Mouse (Mus musculus): ENCODE results near the gene Fndc3b. TPM values are rescaled to one million over a fixed set of nuclear protein-coding genes. Genes with fewer than 3 reads are reported as not detected.

Gene Fndc3b
- polyA plus RNA-seq, 1 experiment from 2014 or later = 4.7 TPM

DNA sequence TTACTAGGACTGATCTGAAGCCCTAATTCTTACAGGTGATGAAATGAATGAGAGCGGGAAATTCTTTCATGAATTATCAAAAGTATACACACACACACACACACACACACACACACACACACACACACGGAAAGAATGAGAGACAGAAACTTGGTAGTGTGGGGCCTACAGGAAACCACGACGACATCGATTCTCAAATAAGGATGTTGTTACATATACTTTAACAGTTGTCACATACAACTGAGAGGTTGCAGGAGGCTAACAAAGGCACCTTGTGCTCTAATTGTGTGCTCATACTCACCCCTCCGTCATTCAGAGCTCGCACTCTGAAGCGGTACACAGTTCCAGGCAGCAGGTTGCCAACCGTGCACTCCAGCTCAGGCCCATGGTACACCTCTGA is 252.7 kb downstream of the Fndc3b start:
- DNase-seq (no peak), ATAC-seq (ENCODE audit: low read depth) (no peak)
- Histone ChIP-seq H3K36me3 (peaks cover 70% of the 10 kb centered on the region), H3K27ac (no peak overlapping the region), H3K4me1 (replicated peaks) (no peaks in the 10 kb centered on the region), H3K9me3 (replicated peaks) (no peaks in the 10 kb centered on the region), H3K27me3 (no peaks in the 10 kb centered on the region), H3K9ac (no peak overlapping the region), H3K4me3 (replicated peaks) (no peak overlapping the region), H3K4me2 (no peak overlapping the region)
- 65% methylated on average over 9 of the region's 9 CpGs for WGBS (ENCODE audit: insufficient replicate concordance)

DNA sequence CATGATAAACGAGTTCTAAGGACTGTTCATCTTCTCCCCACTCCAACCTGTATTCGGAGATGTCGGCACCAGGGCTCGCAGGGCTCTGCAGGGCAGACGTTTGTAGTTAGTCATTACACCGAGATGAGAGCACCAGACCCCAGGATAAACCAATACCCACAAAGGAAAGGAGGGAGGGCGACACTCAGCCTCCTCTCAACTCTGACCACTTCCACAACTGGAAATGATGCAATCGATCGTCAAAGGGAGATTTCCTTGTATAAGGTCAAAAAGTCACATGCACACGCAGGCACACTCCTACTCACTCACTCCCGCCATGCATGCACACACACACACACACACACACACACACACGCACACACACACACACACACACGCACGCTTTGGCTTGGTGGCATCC is 254.6 kb downstream of the Fndc3b start:
- DNase-seq (no peak), ATAC-seq (ENCODE audit: low read depth) (no peak)
- WGBS (ENCODE audit: insufficient replicate concordance) = 57% methylated on average over 14 of the region's 14 CpGs
- Histone ChIP-seq H3K4me3 (replicated peaks) (no peak overlapping the region), H3K4me2 (no peak overlapping the region), H3K36me3 (peaks cover 62% of the 10 kb centered on the region), H3K9me3 (replicated peaks) (no peaks in the 10 kb centered on the region), H3K4me1 (replicated peaks) (no peaks in the 10 kb centered on the region), H3K9ac (no peak overlapping the region), H3K27me3 (no peaks in the 10 kb centered on the region), H3K27ac (no peak overlapping the region)

DNA sequence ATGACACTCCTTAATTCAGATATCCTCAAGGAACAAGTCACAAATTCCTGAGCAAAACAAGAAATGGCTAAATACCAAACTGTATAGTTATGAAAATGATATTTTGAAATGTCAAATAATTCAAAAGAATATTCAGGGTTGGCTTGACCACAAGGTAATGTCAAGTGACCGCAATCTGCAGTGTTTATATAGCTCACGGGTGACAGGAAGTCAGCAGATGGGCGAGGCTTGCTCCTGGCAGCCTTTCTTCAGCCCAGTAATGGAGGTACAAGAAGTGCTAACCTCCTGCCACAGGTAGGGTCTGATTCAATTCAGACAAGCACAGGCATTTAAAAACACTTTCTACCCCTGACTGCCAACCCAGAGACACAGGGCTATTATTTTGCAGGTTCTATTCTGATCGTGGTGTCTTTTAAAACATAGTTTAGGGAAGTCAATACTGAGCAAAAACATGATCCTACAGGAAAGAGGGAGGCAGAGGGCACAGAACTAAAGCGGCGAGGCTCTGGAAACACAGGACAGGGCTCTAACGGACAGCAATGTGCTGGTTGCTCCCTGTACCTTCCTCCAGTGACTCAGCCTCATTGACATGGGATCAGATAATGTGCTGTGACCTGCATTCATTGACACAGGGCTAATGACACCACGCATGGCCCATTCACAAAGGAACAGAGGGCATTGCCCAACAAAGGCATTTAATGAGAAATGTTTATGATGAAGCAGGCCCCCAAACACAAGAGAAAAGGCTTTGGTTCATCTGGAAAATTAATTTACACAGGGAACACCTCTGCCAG is 256.5 kb downstream of the Fndc3b start:
- H3K4me3 ChIP-seq (replicated peaks) = no peak overlapping the region
- no peaks in the 10 kb centered on the region for H3K9me3 ChIP-seq (replicated peaks)
- H3K27ac ChIP-seq = no peak overlapping the region
- no peak overlapping the region for H3K4me2 ChIP-seq
- no peak overlapping the region for H3K9ac ChIP-seq
- no peak for DNase-seq
- WGBS (ENCODE audit: insufficient replicate concordance) = 58% methylated on average over 8 of the region's 8 CpGs
- no peak for ATAC-seq (ENCODE audit: low read depth)
- H3K4me1 ChIP-seq (replicated peaks) = no peaks in the 10 kb centered on the region
- peaks cover 59% of the 10 kb centered on the region for H3K36me3 ChIP-seq
- no peaks in the 10 kb centered on the region for H3K27me3 ChIP-seq

DNA sequence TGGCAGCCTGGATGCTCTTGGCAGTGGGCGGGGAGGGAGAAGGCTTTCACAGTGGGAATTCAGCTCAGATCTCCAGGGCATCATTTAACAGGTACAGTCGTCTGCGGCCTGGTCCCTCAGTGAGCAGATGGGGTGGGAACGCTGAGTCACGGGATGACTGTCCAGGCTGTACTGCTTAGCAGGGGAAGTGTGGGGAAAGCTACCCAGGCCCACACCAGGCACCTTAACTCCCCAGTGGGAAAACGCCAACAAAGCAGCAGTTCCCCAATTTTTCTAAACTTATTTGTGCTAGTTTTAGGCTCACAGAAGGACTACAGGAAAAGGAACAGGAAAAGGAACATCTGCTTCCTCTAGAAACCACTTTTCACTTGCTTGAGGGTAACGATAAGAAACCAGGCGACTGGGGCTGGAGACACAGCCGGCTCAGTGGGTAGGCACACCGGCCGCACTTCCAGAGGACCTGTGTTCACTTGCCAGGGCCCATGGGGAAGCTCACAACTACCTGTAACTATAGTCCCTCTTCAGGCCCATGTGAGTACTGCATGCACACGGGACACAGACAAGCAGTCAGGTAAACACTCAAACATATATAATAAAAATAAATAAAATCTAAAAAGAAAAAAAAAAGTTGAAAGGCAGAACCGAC is 257.5 kb downstream of the Fndc3b start:
- DNase-seq (no peak), ATAC-seq (ENCODE audit: low read depth) (no peak)
- Histone ChIP-seq H3K9me3 (replicated peaks) (no peaks in the 10 kb centered on the region), H3K36me3 (peaks cover 51% of the 10 kb centered on the region), H3K27ac (no peak overlapping the region), H3K4me2 (no peak overlapping the region), H3K4me3 (replicated peaks) (no peak overlapping the region), H3K27me3 (no peaks in the 10 kb centered on the region), H3K9ac (no peak overlapping the region), H3K4me1 (replicated peaks) (no peaks in the 10 kb centered on the region)
- 28% methylated on average over 13 of the region's 13 CpGs for WGBS (ENCODE audit: insufficient replicate concordance)

DNA sequence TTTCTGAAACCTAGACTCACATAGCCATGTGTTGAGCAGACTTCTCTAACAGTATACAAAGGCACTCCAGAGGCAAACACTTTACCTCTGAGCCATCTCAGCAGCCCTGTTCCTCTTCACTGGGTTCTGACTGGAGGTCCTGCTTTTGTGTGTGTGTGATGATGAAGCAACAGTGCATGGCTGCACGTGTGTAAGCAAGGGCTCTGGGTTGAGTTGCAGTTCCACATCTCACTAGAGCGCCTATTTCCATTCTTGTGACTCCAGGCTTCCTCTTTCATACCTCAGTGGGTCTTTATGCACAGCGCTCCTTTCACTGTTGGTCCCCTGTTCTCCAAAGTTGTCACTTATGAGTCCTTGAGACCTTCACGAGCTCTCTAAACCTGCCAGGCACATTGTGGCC is 261.7 kb downstream of the Fndc3b start:
- no peak overlapping the region for H3K9ac ChIP-seq
- no peak overlapping the region for H3K27ac ChIP-seq
- no peak overlapping the region for H3K4me2 ChIP-seq
- no peaks in the 10 kb centered on the region for H3K9me3 ChIP-seq (replicated peaks)
- no peak overlapping the region for H3K4me3 ChIP-seq (replicated peaks)
- no peaks in the 10 kb centered on the region for H3K27me3 ChIP-seq
- H3K36me3 ChIP-seq = peaks cover 21% of the 10 kb centered on the region
- no peak for DNase-seq
- no peak for ATAC-seq (ENCODE audit: low read depth)
- H3K4me1 ChIP-seq (replicated peaks) = no peaks in the 10 kb centered on the region
- WGBS (ENCODE audit: insufficient replicate concordance) = 61% methylated on average over 4 of the region's 4 CpGs

DNA sequence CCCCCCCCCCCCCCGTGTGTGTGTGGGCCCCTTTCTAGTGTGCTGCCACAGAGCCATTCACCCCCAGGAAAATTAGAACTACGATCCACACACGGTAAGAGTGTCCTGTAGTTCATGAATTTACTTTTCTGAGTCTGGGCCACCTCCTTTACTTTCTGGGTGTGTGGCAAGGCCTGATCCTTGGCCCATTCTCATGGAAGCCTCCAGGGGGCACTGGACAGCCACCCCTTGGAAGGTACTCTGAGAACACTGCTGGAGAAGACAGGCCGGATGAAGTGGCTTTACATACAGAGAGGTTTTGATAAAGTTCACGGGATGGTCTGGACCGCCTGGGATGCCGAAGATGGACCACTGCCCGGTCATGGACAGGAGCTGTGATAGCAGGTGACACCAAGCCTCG is 262.7 kb downstream of the Fndc3b start:
- ATAC-seq (ENCODE audit: low read depth) (no peak), DNase-seq (no peak)
- Histone ChIP-seq H3K4me3 (replicated peaks) (no peak overlapping the region), H3K36me3 (peaks cover 14% of the 10 kb centered on the region), H3K27ac (no peak overlapping the region), H3K4me1 (replicated peaks) (no peaks in the 10 kb centered on the region), H3K9me3 (replicated peaks) (no peaks in the 10 kb centered on the region), H3K27me3 (no peaks in the 10 kb centered on the region), H3K4me2 (no peak overlapping the region), H3K9ac (no peak overlapping the region)
- 77% methylated on average over 8 of the region's 9 CpGs for WGBS (ENCODE audit: insufficient replicate concordance)

DNA sequence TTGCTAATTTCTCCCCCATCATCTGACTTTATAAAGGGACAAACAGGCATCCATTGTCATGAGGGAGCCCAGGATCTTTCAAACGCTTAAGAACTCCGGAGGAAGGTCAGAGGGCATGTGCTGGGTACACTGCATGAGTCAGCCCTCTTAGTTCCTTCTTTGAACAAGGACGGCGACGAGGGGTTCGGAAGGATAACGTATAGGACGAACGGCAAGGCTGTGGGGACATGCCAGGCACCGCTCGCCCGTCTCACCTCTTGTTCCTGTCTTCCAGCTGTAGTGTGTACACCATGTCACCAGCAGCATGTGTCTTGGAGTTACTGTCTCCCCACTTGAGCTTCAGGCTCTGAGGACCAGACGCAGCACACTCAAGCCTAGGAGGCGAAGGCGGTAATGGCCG is 271.4 kb downstream of the Fndc3b start:
- 47% methylated on average over 16 of the region's 16 CpGs for WGBS (ENCODE audit: insufficient replicate concordance)
- no peak overlapping the region for H3K4me3 ChIP-seq (replicated peaks)
- ATAC-seq (ENCODE audit: low read depth) (no peak), DNase-seq (no peak)
- no peaks in the 10 kb centered on the region for H3K4me1 ChIP-seq (replicated peaks)
- no peaks in the 10 kb centered on the region for H3K27me3 ChIP-seq
- H3K27ac ChIP-seq = no peak overlapping the region
- no peak overlapping the region for H3K4me2 ChIP-seq
- peaks cover 9% of the 10 kb centered on the region; the same call in 1 of the 2 replicates for H3K36me3 ChIP-seq
- no peaks in the 10 kb centered on the region for H3K9me3 ChIP-seq (replicated peaks)
- no peak overlapping the region for H3K9ac ChIP-seq

DNA sequence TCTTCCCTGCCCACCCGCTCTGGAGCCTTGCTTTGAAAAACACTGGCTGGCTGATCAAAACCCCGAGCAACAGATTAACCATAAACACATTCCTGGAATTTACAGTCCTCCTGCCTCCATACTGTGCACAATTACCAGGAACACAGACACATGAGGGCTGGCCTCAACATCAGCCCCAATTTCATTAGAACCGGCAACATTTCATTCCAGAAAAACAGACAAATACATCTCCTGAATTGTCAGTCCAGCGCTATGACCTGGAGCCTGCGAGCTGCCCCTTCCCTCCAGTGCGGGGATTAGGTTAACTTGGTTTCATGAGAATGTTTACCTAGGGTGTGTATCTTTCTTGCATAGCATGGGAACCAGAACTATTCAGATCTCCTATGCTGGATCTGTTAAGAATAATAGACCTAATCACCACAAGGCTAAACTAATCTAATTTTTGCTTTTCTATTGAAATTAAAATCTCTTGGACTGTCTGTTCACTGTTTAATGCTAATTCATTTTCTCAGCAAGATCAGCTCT is 275.9 kb downstream of the Fndc3b start:
- H3K4me3 ChIP-seq (replicated peaks) = no peak overlapping the region
- H3K9me3 ChIP-seq (replicated peaks) = no peaks in the 10 kb centered on the region
- no peak overlapping the region for H3K27ac ChIP-seq
- 73% methylated on average over 6 of the region's 6 CpGs for WGBS (ENCODE audit: insufficient replicate concordance)
- no peak for ATAC-seq (ENCODE audit: low read depth)
- H3K27me3 ChIP-seq = no peaks in the 10 kb centered on the region
- no peak overlapping the region for H3K4me2 ChIP-seq
- no peak overlapping the region for H3K9ac ChIP-seq
- H3K36me3 ChIP-seq = peaks cover 9% of the 10 kb centered on the region; the same call in 1 of the 2 replicates
- H3K4me1 ChIP-seq (replicated peaks) = no peaks in the 10 kb centered on the region
- DNase-seq = no peak

DNA sequence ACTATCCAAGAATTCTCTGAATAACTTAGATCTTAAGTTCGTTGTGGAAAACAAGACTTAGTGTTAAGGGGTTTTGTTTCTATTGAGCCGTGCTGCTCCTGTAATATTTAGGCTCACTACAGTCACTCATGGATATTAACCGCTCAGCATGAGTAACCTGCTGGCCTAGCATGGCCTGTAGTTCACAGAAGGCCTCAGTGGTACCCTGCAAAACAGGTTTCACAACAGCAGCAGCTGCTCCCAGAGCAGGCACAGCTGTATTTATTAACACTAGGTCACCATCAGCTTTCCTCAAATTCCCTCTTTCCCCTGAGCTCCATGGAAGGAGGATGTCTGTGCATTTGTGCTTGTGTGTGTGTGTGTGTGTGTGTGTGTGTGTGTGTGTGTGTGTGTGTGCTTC is 278.1 kb downstream of the Fndc3b start:
- DNase-seq (no peak), ATAC-seq (ENCODE audit: low read depth) (no peak)
- no peaks in the 10 kb centered on the region for H3K9me3 ChIP-seq (replicated peaks)
- no peak overlapping the region for H3K4me3 ChIP-seq (replicated peaks)
- H3K27me3 ChIP-seq = no peaks in the 10 kb centered on the region
- WGBS (ENCODE audit: insufficient replicate concordance) = 66% methylated on average over 3 of the region's 3 CpGs
- no peak overlapping the region for H3K9ac ChIP-seq
- H3K4me2 ChIP-seq = no peak overlapping the region
- peaks cover 7% of the 10 kb centered on the region for H3K36me3 ChIP-seq
- no peaks in the 10 kb centered on the region for H3K4me1 ChIP-seq (replicated peaks)
- H3K27ac ChIP-seq = no peak overlapping the region

DNA sequence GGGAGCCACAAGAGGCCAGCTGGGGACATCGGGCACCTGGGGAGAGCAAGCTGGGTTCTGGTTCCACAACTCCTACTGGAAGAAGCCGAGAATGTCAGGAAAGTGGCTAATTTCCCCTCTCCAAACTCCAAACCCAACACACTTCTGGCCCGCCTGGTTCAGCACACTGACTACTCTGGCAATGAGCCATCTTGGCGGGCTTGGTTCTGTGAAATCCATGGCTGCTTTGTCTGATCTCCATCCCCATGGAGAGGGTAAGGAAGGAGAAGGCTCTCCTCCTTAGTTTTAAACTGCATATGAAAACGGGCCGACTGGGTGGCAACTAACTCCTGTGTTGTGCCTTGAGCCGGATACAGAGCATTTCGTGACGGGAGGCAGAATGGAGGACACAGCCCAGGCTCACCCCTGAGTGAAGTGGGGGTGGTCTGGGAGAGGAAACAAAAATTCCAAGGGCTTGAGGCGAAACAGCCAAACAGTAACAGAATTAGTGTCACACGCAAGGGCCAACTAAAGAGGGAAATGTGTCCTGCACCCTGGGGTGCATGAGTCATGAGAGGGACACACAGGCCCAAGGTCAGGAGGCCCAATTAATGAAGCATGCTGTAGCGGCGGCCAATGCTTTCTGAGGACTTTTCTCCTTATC is 280.4 kb downstream of the Fndc3b start:
- Histone ChIP-seq H3K4me1 (replicated peaks) (no peaks in the 10 kb centered on the region), H3K4me3 (replicated peaks) (no peak overlapping the region), H3K9ac (no peak overlapping the region), H3K27me3 (no peaks in the 10 kb centered on the region), H3K4me2 (no peak overlapping the region), H3K9me3 (replicated peaks) (no peaks in the 10 kb centered on the region), H3K36me3 (peaks cover 13% of the 10 kb centered on the region), H3K27ac (no peak overlapping the region)
- DNase-seq (no peak), ATAC-seq (ENCODE audit: low read depth) (no peak)
- 68% methylated on average over 13 of the region's 13 CpGs for WGBS (ENCODE audit: insufficient replicate concordance)

DNA sequence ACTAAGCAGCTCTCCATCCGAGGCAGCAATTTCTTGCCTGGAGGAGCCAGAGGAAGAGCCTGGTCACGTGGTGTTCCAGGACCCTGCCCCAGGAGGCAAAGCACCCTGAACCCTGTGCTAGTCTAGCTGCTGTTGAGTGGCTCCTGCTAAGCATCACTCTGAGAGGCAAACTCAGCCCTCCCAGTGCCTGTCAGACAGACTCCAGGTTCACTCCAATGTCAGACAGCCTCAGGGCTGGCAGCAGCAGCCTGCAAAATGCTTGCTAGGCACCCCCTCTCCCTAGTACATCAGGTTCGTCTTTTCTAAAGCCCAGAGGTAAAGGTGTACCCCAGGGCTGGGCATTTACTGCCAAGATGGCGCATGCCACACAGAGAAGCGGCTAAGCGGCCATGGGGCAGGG is 283.7 kb downstream of the Fndc3b start:
- Histone ChIP-seq H3K9ac (no peak overlapping the region), H3K4me1 (replicated peaks) (no peaks in the 10 kb centered on the region), H3K4me3 (replicated peaks) (no peak overlapping the region), H3K9me3 (replicated peaks) (no peaks in the 10 kb centered on the region), H3K4me2 (no peak overlapping the region), H3K27ac (no peak overlapping the region), H3K27me3 (no peaks in the 10 kb centered on the region), H3K36me3 (peaks cover 18% of the 10 kb centered on the region)
- DNase-seq = no peak
- WGBS (ENCODE audit: insufficient replicate concordance) = 71% methylated on average over 6 of the region's 6 CpGs
- ATAC-seq (ENCODE audit: low read depth) = no peak

All from liver, embryonic 13.5 days (tissue).